Mouse (Mus musculus) C3H10T1/2 (cell line): ENCODE measurements around the gene Vip. TPM values are rescaled to one million over a fixed set of nuclear protein-coding genes. Genes with fewer than 3 reads are reported as not detected.

ENCODE experiments used
- polyA plus RNA-seq, 2 experiments: library from polyadenylated mRNA; unstranded; fragments of >200 nt; fragmentation: generic; extraction: Trizol; gene quantifications; one replicate each; pipeline ENCODE4 v1.2.1; 2012; ENCODE audit warnings: missing spikeins in 2 of 2

Gene Vip
- under 1 TPM in 1 of 2 experiments, not detected in 1; 0.02 TPM for polyA plus RNA-seq

DNA sequence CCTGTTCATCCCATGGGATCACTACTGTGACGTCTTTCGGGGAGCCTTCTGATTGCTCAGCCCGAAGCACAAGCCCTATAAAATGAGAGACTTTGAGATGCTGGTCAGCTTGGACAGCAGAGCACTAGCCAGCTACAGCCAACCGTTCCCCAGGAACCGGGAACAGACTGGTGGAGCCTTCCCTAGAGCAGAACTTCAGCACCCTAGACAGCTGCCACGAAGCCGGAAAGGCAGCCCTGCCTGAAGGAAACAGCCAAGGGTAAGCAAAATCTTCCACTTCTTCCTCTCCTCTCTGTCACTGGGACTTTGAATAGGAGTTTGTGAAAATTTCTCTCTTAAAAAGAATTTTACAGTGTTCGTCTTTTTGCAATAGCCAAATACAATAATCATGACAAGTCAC is at the start of gene Vip:
TSS of gene Vip (plus strand) at position 107 of the 400 bp plus-strand sequence.

DNA sequence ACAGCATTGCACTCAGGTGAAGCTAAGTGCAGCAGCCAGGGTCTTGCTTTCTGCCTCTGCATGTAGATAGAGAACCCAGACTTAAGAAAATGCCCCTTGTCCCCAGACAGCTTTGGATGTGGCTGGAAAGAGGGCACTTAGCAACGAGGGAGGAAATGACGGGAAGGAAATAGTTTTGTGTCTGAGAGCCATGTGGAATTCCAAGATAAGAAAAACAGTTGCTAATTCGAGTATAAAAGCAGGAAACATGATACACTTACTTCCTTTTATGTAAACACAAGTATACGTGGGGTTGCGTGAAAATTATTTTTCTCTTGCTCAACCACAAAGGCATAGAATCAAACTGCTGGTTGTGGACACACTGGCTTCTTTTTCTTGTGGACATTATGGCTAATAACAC is 45.6 kb upstream of the Vip start, which contains the start of gene Myct1:
TSS of gene Myct1 (plus strand) at position 312 of the 400 bp plus-strand sequence.

Other genes with a start within 250 kb of the Vip start
- gene Syne1, start 87.7 kb upstream of the Vip start, polyA plus RNA-seq = 1 to 10 TPM in 1 of 2 experiments, under 1 TPM in 1; 0.35 to 6.3 TPM
- under 1 TPM in 1 of 2 experiments, not detected in 1; 0.14 TPM for gene Myct1, start 45.4 kb upstream of the Vip start, polyA plus RNA-seq
- gene Fbxo5, start 166.4 kb downstream of the Vip start, polyA plus RNA-seq = 10 to 100 TPM in 1 of 2 experiments, 1 to 10 TPM in 1; 2.3 to 11.6 TPM
- 1 to 10 TPM in 1 of 2 experiments, under 1 TPM in 1; 0.34 to 4.5 TPM for gene Mtrf1l, start 184.7 kb downstream of the Vip start, polyA plus RNA-seq